Mouse (Mus musculus) right cerebral cortex, postnatal 4 days (tissue): ENCODE results near the gene Pcyt1b.

Experiments
- DNase-seq: peaks from one replicate; pipeline ENCODE4 v3.0.0-alpha.2; 2022

The Pcyt1b gene

DNA sequence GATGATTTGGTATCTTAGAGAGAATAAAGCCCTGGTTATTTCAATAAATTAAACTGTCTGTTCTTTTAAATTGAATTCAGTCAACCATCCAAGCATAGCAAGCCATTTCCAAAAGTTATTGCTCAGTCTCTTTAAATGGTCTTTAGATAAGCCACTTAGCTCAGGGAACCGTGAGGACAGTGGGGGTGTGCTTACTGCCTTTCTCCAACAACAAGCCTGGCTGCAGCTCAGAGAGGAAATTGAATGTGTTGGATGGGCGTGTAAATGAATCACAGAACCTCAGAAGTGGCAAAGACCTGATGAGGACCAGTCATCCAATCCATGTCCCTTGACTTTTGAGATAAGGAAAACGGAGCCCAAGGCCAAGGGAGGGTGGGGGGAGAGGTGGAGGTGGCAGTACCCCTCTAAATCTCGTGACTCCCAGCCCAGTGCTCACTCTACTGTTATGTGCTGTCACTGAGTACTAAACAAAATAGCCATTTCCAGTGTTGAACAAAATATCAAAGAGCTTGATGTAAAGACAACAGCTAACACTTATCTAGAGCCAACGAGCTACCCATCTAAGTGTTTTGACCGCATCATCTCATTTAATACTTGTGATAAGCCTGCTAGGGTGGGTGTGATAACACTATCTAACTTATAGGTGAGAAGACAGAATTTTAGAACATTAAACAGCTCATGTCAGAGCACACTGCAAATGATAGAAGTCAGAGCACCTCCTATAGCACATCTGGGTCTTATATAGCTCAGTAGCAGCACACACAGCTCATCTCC, 78.5 kb downstream of the Pcyt1b start:
- no peak for DNase-seq

- no peak for DNase-seq
Observed at GRCm38 (mm10) chrX:93749165-93749564, 94.5 kb downstream of the Pcyt1b start.

DNA sequence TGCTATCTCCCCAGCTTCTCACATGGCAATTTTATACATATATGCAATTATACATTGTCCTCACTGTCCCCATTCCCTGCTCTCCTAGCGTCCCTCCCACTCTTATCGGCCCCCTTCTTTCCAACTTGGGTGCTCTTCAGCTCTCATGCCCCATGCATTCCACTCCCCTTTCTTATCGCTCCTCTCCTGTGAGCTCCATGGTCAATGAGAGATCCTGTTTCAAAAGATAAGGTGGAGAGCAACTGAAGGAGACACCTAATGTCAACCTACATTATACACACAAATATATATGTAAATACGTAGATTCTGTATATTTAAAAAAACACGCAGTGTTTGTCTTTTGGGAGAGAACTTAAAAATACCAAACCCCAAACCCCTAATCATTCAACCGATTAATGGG, 95.9 kb downstream of the Pcyt1b start:
- no peak for DNase-seq

- DNase-seq = no peak
Observed at GRCm38 (mm10) chrX:93755210-93755842, 100.7 kb downstream of the Pcyt1b start.

GRCm38 (mm10) chrX:93756867-93757455, 102.3 kb downstream of the Pcyt1b start:
- no peak for DNase-seq

DNA sequence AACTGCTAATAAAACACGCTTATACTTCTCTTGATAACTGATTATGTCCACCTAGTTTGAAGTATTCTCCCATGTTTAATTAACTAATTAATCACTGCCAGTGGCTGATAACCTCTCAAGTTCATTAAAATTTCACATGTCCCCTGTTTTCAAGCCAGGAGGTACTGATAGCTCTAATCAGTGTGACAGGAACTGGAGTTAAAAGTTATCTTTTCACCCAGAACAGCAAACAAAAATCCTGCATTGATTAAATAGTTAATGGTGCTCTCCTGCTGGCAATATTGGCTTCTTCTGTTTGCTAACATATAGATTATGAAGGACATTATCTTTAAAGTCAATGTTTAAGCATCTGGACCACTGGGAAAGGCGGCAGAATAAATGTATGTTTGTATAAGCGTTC, 106.1 kb downstream of the Pcyt1b start:
- no peak for DNase-seq

DNA sequence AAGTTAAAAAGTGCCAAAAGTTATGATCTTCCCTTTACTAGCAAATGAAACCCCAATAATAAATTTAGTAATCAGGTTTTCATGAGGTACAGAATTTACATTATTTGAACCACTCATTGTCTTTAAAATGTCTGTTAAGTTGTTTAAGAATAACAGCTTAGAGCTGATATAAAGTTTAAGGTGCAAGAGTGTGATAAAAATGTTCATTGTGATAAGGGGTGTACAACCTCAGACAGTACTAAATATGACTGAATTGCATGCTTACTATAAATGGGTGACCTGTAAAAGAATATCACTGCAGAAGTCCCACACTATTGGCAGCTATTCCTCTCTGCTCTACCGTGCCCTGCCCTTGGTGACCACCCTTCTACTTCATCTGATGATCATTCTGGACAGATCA, 134.9 kb downstream of the Pcyt1b start:
- no peak for DNase-seq

DNA sequence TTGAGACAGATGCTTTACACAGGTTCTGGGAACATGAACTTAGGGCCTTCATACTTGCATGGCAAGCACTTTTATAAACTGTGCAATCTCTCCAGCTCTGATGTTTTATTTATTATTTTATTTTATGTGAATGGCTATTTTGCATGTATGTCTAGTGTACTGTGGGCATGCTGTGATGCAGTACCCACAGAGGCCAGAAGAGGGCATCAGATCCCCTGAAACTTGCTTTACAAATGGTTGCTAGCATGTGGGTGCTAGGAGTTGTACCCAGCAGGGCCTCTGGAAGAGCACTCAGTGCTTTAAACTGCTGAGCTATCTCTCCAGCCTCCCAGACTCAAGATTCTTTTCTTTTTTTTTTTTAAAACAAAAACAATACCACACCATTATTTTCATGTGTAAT, 138.5 kb downstream of the Pcyt1b start:
- DNase-seq = peak; percentile 25
